Mouse (Mus musculus): Measurements from ENCODE around the gene Sorbs2. TPM values are rescaled to one million over a fixed set of nuclear protein-coding genes. Genes with fewer than 3 reads are reported as not detected.

Sorbs2 gene
- polyA plus RNA-seq, 1 experiment from 2014 or later, result 458 TPM

DNA sequence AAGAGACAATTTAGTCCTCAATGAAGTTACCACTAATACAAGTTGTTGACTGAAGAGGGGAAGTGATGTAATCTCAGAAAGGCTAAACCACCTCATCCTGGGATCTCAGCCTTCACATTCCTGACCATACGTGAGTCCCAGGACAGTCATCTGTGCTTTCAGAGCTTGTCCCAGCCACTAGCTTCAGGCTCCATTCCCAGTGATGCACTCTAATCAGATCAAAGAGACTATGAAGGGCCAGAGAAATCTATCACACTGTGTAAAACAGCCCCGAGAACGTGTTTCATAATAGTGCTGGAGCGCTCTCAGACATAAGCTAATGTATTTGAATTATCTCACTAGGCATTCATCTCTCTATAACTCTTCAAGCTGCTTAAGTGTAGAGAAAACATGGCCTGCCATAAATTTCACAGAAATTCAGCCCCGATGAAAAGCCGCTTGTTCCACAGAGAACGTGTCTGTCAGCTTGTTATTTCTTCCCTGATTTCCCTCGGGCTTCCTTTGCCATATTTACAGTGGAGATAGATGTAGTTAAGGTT is 175.3 kb downstream of the Sorbs2 start:
- 77% methylated on average over 8 of the region's 8 CpGs for WGBS
- no peak overlapping the region for H3K27ac ChIP-seq (ENCODE audit: poor library complexity, severe bottlenecking)
- H3K4me3 ChIP-seq, result no peak overlapping the region
- H3K4me2 ChIP-seq, result no peak overlapping the region
- no peaks in the 10 kb centered on the region for H3K27me3 ChIP-seq (replicated peaks)
- no peak overlapping the region for H3K9ac ChIP-seq
- peaks cover 23% of the 10 kb centered on the region for H3K4me1 ChIP-seq (replicated peaks)
- peaks cover 49% of the 10 kb centered on the region for H3K36me3 ChIP-seq
- no peaks in the 10 kb centered on the region for H3K9me3 ChIP-seq (replicated peaks)
- ATAC-seq (ENCODE audit: insufficient number of reproducible peaks, low FRiP score), result no peak

DNA sequence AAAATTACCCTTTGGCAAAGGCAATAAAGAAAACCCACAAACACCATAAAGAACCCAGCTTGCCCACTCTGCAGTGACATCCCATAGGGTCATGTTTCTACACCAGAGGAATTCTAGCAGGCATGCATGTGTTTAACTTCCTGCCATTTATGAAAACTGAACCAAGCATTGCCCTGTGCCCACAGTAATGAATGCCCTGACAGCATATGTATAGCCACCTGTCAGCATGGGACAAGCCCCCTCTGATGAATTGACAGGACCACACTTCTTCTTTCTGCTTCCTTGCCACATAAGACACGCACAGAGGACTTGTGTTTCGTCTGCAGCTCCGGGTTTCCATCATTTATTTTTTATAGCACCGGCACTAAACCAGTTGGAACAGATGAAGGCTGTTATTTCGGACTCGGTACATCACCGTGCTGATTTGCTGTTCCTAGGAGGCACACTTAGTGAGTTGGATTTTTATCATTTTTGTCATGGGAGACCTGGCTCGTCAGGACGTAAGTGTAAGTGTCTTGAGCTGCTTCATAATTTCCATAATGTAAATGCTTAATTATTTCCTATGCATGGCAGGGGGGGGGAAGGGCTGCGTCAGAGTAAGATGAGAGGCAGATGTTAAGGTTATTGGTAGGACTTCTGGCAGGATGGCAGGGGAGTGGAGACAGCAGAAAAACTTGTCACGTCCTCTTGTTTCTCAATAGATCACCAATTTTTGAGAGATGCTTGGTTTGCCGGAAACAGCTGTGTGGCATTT is 180.5 kb downstream of the Sorbs2 start:
- H3K9me3 ChIP-seq (replicated peaks), result no peaks in the 10 kb centered on the region
- WGBS, result 82% methylated on average over 12 of the region's 12 CpGs
- peaks cover 38% of the 10 kb centered on the region for H3K36me3 ChIP-seq
- ATAC-seq (ENCODE audit: insufficient number of reproducible peaks, low FRiP score), result no peak
- no peak overlapping the region for H3K27ac ChIP-seq (ENCODE audit: poor library complexity, severe bottlenecking)
- H3K9ac ChIP-seq, result no peak overlapping the region
- H3K4me2 ChIP-seq, result no peak overlapping the region
- peaks cover 37% of the 10 kb centered on the region for H3K4me1 ChIP-seq (replicated peaks)
- H3K27me3 ChIP-seq (replicated peaks), result no peaks in the 10 kb centered on the region
- H3K4me3 ChIP-seq, result no peak overlapping the region

DNA sequence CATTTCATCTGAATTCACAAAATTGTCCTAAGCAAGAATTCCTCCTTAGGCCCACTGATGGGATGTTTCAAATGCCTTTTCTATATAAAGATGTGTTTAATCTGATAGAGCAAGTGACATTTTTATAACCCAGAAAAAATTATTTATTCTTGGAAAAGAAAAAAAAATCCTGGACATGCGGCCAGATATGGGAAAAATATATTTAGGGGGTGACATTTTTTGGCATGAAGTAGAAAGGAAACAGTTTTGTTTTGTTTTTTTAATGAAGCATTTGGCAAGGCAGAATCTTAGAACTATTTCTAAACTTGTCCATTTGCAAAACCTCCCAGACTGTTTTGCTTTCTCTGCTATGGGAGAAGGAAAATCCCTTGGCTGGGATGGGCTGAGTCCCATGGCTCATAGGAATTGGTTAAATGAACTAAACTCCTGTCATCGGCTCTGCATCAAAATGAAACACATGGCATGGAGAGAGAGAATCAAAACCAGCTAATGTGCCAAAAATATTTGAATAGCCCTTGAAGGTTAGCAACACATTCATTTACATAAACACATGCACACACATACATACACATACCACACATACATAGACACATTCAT is 182.1 kb downstream of the Sorbs2 start:
- H3K4me1 ChIP-seq (replicated peaks), result peaks cover 44% of the 10 kb centered on the region
- H3K36me3 ChIP-seq, result peaks cover 40% of the 10 kb centered on the region
- no peak overlapping the region for H3K4me3 ChIP-seq
- no peak overlapping the region for H3K9ac ChIP-seq
- no peak overlapping the region for H3K4me2 ChIP-seq
- no peak overlapping the region for H3K27ac ChIP-seq (ENCODE audit: poor library complexity, severe bottlenecking)
- WGBS, result 84% methylated on average over 2 of the region's 2 CpGs
- H3K9me3 ChIP-seq (replicated peaks), result no peaks in the 10 kb centered on the region
- no peak for ATAC-seq (ENCODE audit: insufficient number of reproducible peaks, low FRiP score)
- no peaks in the 10 kb centered on the region for H3K27me3 ChIP-seq (replicated peaks)

DNA sequence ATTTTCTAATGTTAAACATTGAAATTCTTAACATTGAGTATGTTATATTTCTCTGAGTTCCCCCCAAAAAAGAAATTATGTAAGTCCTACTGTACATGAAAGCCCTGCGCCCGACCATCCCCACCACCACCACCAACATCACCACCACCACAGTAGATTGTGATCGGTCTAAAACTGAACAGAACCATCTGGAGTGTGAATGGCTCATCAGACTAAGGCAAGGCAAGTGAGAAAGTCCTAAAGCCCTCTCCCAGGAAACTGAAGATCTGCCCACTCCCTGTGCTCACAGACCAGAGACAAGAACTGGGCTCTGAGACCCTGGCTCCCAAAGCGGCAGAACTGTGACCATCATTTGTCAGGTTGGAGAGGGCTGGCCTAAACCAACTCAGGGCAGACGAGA is 192.5 kb downstream of the Sorbs2 start:
- H3K4me1 ChIP-seq (replicated peaks), result 0 out of 2 replicates have a peak, but pooled peaks cover 4% of the 10 kb centered on the region
- H3K4me3 ChIP-seq, result no peak overlapping the region
- 88% methylated on average over 5 of the region's 5 CpGs for WGBS
- H3K27ac ChIP-seq (ENCODE audit: poor library complexity, severe bottlenecking), result no peak overlapping the region
- H3K27me3 ChIP-seq (replicated peaks), result no peaks in the 10 kb centered on the region
- H3K4me2 ChIP-seq, result no peak overlapping the region
- no peak overlapping the region for H3K9ac ChIP-seq
- H3K9me3 ChIP-seq (replicated peaks), result no peaks in the 10 kb centered on the region
- H3K36me3 ChIP-seq, result peaks cover 33% of the 10 kb centered on the region
- no peak for ATAC-seq (ENCODE audit: insufficient number of reproducible peaks, low FRiP score)

DNA sequence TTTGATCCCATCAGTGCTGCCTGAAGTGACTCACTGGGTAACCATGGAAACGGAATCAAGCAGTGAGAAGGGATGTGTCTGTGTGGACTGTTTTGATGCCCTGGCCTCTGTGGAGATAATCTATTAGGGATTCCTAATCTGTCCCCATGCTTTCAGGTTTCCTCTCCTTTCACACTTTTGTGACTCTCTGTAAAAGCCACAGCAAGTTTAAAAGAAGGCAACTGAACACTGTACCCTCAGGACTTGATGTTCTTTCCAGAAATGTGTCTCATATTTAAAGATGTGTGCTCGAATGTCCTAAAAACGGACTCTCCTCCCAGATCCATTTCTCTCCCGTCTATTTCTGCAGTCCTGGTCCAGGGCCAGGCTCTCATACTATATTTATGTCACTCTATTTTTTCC is 196.1 kb downstream of the Sorbs2 start:
- no peak for ATAC-seq (ENCODE audit: insufficient number of reproducible peaks, low FRiP score)
- H3K9me3 ChIP-seq (replicated peaks), result no peaks in the 10 kb centered on the region
- H3K4me1 ChIP-seq (replicated peaks), result 0 out of 2 replicates have a peak, but pooled peaks cover 3% of the 10 kb centered on the region
- no peak overlapping the region for H3K4me3 ChIP-seq
- WGBS, result 73% methylated on average over 4 of the region's 4 CpGs
- no peak overlapping the region for H3K27ac ChIP-seq (ENCODE audit: poor library complexity, severe bottlenecking)
- H3K9ac ChIP-seq, result no peak overlapping the region
- H3K36me3 ChIP-seq, result peaks cover 27% of the 10 kb centered on the region
- H3K4me2 ChIP-seq, result no peak overlapping the region
- H3K27me3 ChIP-seq (replicated peaks), result no peaks in the 10 kb centered on the region

DNA sequence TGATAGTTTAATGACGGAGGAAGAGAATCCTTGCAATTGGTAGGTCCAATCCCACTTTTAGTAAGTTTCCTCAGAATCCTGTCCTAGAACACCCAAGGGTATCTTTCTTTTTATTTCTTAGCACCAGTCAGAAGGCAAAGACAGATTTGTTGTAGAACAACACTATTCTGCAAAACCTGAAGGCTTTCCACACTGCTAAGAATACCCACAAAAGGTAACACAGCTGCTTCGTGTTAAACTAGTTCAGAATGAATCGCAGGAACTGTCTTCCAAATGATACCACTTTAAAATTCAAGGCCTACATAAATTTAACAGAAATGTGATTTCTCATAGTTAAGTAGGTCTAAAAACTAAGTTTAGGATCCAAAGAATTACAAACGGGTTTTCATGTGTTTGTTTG is 201.5 kb downstream of the Sorbs2 start:
- no peak overlapping the region for H3K27ac ChIP-seq (ENCODE audit: poor library complexity, severe bottlenecking)
- WGBS, result 86% methylated on average over 4 of the region's 4 CpGs
- ATAC-seq (ENCODE audit: insufficient number of reproducible peaks, low FRiP score), result no peak
- H3K36me3 ChIP-seq, result peaks cover 14% of the 10 kb centered on the region
- no peaks in the 10 kb centered on the region for H3K9me3 ChIP-seq (replicated peaks)
- H3K4me3 ChIP-seq, result no peak overlapping the region
- H3K9ac ChIP-seq, result no peak overlapping the region
- peaks cover 3% of the 10 kb centered on the region; the same call in 1 of the 2 replicates for H3K4me1 ChIP-seq (replicated peaks)
- no peaks in the 10 kb centered on the region for H3K27me3 ChIP-seq (replicated peaks)
- no peak overlapping the region for H3K4me2 ChIP-seq

DNA sequence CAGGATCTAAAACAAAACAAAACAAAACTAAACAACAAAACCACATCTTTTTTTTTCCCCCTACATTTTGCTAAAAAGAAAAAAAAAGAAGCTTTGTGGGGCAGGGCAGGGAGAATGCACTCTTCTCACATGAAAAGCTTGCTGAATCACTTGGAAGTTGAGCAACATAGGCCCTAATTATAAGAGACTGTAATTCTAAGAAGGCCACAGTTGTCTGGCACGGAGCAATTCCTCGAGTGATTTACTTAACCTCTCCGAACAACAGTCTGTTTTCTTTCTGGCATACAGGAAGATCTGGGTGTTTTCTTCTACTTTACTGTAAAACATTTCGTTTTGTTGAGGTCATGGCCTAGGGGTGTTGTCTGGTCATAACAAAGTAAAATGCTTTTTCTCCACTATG is 202.1 kb downstream of the Sorbs2 start:
- no peaks in the 10 kb centered on the region for H3K9me3 ChIP-seq (replicated peaks)
- no peak overlapping the region for H3K4me3 ChIP-seq
- H3K4me2 ChIP-seq, result no peak overlapping the region
- ATAC-seq (ENCODE audit: insufficient number of reproducible peaks, low FRiP score), result no peak
- peaks cover 14% of the 10 kb centered on the region for H3K36me3 ChIP-seq
- H3K4me1 ChIP-seq (replicated peaks), result peaks cover 3% of the 10 kb centered on the region; the same call in 1 of the 2 replicates
- no peak overlapping the region for H3K27ac ChIP-seq (ENCODE audit: poor library complexity, severe bottlenecking)
- no peaks in the 10 kb centered on the region for H3K27me3 ChIP-seq (replicated peaks)
- WGBS, result 66% methylated on average over 4 of the region's 4 CpGs
- H3K9ac ChIP-seq, result no peak overlapping the region

DNA sequence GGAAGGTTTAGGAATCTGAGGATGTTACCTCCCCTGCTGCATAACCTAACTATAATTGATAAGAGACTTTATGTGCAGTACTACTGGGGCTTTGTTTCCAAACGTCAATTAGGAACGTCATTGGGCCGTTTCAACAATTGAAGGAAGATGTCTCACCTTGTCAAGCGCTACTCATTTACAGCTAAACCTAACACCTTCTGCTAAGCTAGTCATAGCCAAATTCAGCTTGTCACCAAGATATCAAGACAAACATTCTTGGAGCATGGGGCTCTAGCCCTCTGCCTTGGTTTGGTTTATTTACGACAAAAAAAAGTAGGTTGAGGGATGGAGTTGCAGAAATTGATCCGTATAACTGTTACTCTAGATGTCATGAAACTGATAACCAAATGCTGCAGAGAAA is 205.0 kb downstream of the Sorbs2 start:
- H3K4me1 ChIP-seq (replicated peaks), result peaks cover 5% of the 10 kb centered on the region; the same call in 1 of the 2 replicates
- ATAC-seq (ENCODE audit: insufficient number of reproducible peaks, low FRiP score), result no peak
- H3K27me3 ChIP-seq (replicated peaks), result no peaks in the 10 kb centered on the region
- H3K27ac ChIP-seq (ENCODE audit: poor library complexity, severe bottlenecking), result no peak overlapping the region
- H3K4me3 ChIP-seq, result no peak overlapping the region
- H3K9ac ChIP-seq, result no peak overlapping the region
- H3K9me3 ChIP-seq (replicated peaks), result no peaks in the 10 kb centered on the region
- 82% methylated on average over 6 of the region's 6 CpGs for WGBS
- no peak overlapping the region for H3K4me2 ChIP-seq
- H3K36me3 ChIP-seq, result peaks cover 31% of the 10 kb centered on the region

DNA sequence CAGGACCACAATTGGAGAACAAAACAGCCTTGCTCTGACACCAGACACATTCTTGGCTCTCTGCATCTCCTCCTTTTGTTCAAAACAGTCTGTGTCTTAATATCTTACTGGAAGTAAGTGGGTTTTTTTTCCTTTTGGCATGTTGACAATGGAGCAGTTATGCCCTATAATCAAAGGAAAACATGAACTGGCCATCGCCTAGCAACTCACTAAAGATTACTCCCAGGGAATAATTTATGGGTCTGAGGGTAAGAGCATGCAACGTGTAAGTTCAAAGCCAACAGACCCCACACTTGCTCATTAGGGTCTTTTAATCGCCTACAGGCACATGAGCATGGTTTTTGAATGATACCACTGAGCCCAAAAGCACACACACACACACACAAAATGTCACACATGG is 207.2 kb downstream of the Sorbs2 start:
- Histone ChIP-seq H3K27ac (ENCODE audit: poor library complexity, severe bottlenecking) (no peak overlapping the region), H3K36me3 (peaks cover 31% of the 10 kb centered on the region), H3K4me3 (no peak overlapping the region), H3K4me2 (no peak overlapping the region), H3K9me3 (replicated peaks) (no peaks in the 10 kb centered on the region), H3K27me3 (replicated peaks) (no peaks in the 10 kb centered on the region), H3K4me1 (replicated peaks) (peaks cover 10% of the 10 kb centered on the region; the same call in 1 of the 2 replicates), H3K9ac (no peak overlapping the region)
- 49% methylated on average over 3 of the region's 3 CpGs for WGBS
- ATAC-seq (ENCODE audit: insufficient number of reproducible peaks, low FRiP score), result 0 out of 2 replicates have a peak, but pooled peaks have one; percentile 6

DNA sequence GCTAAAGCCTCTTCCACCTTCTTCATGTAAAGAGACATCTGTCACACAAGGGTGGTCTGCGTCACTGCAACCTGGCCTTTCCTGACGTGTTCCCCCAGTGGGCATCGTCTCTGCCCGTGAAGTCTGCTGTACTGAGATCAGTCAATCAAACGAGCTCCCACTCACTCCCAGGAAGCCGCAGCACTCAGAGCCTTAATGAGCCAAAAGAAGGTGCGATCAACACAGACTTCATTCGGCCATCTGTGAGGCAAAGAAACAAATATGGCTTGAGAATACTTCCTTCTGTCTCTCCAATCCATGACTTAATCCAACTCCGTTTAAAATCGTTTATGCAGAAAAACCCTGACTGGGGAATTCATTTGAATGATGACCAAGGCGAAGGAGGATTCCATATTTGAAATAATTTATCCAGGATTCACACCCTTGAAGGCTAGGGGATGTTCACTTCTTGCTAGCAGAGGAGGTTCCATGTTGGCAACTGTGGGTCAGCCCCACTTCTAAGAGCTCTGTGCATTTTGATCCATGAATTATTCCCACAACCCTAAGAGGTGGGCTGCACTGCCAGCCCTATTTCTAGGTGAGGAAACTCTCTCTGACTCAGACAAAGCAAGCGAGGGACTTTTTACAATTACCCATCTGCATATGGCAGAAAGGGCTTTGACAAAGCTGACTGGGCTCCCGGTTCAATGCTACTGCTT is 207.9 kb downstream of the Sorbs2 start:
- Histone ChIP-seq H3K27me3 (replicated peaks) (no peaks in the 10 kb centered on the region), H3K36me3 (peaks cover 29% of the 10 kb centered on the region), H3K27ac (ENCODE audit: poor library complexity, severe bottlenecking) (no peak overlapping the region), H3K4me1 (replicated peaks) (peaks cover 12% of the 10 kb centered on the region; the same call in 1 of the 2 replicates), H3K4me2 (no peak overlapping the region), H3K9me3 (replicated peaks) (no peaks in the 10 kb centered on the region), H3K9ac (no peak overlapping the region), H3K4me3 (no peak overlapping the region)
- WGBS, result 82% methylated on average over 13 of the region's 13 CpGs
- ATAC-seq (ENCODE audit: insufficient number of reproducible peaks, low FRiP score), result no peak

DNA sequence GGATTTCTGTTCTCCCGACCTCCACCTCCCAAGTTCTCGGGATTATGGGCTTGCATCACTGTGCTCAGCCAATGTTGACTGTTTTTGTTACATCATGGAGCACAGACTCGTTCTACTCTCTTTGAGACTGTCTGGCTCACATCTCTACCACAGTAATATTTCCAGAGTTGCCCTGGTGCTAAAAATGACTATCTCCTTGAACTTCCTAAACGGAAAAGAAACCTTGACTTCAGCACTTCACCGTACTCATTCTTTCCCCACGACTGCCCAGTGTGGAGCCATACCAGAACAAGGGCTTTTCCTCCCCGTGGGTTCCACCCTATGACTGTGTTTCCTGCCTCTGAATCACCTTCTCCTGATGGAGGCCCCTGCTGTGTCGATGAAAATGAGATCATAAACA is 212.2 kb downstream of the Sorbs2 start:
- ATAC-seq (ENCODE audit: insufficient number of reproducible peaks, low FRiP score), result peak; percentile 83
- H3K36me3 ChIP-seq, result peaks cover 28% of the 10 kb centered on the region
- peak overlapping the region; percentile 12; the same call in 1 of the 2 replicates for H3K27ac ChIP-seq (ENCODE audit: poor library complexity, severe bottlenecking)

More for the DNA sequence above, 212.2 kb downstream of the Sorbs2 start:
- H3K4me1 ChIP-seq (replicated peaks), result peaks cover 14% of the 10 kb centered on the region; the same call in 1 of the 2 replicates
- no peak overlapping the region for H3K4me2 ChIP-seq
- WGBS, result 39% methylated on average over 8 of the region's 8 CpGs
- no peak overlapping the region for H3K4me3 ChIP-seq
- H3K9ac ChIP-seq, result no peak overlapping the region
- no peaks in the 10 kb centered on the region for H3K9me3 ChIP-seq (replicated peaks)
- no peaks in the 10 kb centered on the region for H3K27me3 ChIP-seq (replicated peaks)
